Mouse (Mus musculus): ENCODE results near the gene Slc40a1. TPM values are rescaled to one million over a fixed set of nuclear protein-coding genes. Genes with fewer than 3 reads are reported as not detected.

Slc40a1 gene
- polyA plus RNA-seq, 1 experiment from 2014 or later = 34.6 TPM

- H3K4me3 ChIP-seq (ENCODE audit: low read length) = no peak overlapping the region
- 92% methylated on average over 6 of the region's 6 CpGs for WGBS
- ATAC-seq = no peak
- H3K27me3 ChIP-seq (replicated peaks; ENCODE audit: control insufficient read depth, insufficient read depth, low read length) = no peaks in the 10 kb centered on the region
- no peak overlapping the region for H3K9ac ChIP-seq (ENCODE audit: low read depth, low read length)
- H3K36me3 ChIP-seq (ENCODE audit: control insufficient read depth, insufficient read depth, low read length) = no peaks in the 10 kb centered on the region
- no peaks in the 10 kb centered on the region for H3K4me1 ChIP-seq (ENCODE audit: control insufficient read depth, insufficient read depth, low read depth, low read length)
- H3K9me3 ChIP-seq (ENCODE audit: control insufficient read depth, low read length) = no peaks in the 10 kb centered on the region
- H3K27ac ChIP-seq (ENCODE audit: low read depth, low read length) = no peak overlapping the region
- H3K4me2 ChIP-seq (ENCODE audit: low read length) = no peak overlapping the region
Observed at GRCm38 (mm10) chr1:45894168-45894912, 32.0 kb downstream of the Slc40a1 start.

GRCm38 (mm10) chr1:45891986-45892385 is 34.3 kb downstream of the Slc40a1 start:
- no peak overlapping the region for H3K9ac ChIP-seq (ENCODE audit: low read depth, low read length)
- no peak for ATAC-seq

DNA sequence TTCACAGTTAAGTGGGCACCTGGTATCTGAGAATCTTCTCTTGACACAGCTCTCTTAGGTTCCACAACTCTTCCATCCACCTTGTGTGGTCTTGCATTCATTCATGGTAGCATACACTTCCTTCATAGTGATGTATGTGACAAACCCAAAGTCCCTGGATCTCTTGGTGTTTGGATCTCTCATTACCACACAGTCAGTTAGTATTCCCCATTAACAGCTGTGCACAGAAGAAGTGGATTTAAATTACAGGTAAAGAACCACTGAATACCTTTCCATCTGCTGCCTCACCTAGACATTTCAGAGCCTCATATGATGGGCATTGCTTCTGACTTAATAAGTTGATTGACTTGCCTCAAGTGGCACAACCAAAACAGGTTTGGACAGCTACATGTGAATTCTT is 36.1 kb downstream of the Slc40a1 start, which contains the start of gene Gm5269:
Gm5269 (minus strand) TSS at position 101 of the 400 bp plus-strand sequence.
- H3K4me1 ChIP-seq (ENCODE audit: control insufficient read depth, insufficient read depth, low read depth, low read length) = no peaks in the 10 kb centered on the region
- no peaks in the 10 kb centered on the region for H3K27me3 ChIP-seq (replicated peaks; ENCODE audit: control insufficient read depth, insufficient read depth, low read length)
- no peak within 1 kb of the TSS for H3K4me2 ChIP-seq (ENCODE audit: low read length)
- H3K36me3 ChIP-seq (ENCODE audit: control insufficient read depth, insufficient read depth, low read length) = no peaks in the 10 kb centered on the region
- no peak for ATAC-seq
- no peak within 1 kb of the TSS for H3K4me3 ChIP-seq (ENCODE audit: low read length)
- H3K27ac ChIP-seq (ENCODE audit: low read depth, low read length) = no peak within 1 kb of the TSS
- no peaks in the 10 kb centered on the region for H3K9me3 ChIP-seq (ENCODE audit: control insufficient read depth, low read length)
- H3K9ac ChIP-seq (ENCODE audit: low read depth, low read length) = no peak within 1 kb of the TSS

More at GRCm38 (mm10) chr1:45891986-45892385, 34.3 kb downstream of the Slc40a1 start:
- Histone ChIP-seq H3K36me3 (ENCODE audit: control insufficient read depth, insufficient read depth, low read length) (no peaks in the 10 kb centered on the region), H3K4me2 (ENCODE audit: low read length) (no peak overlapping the region), H3K27ac (ENCODE audit: low read depth, low read length) (no peak overlapping the region), H3K4me3 (ENCODE audit: low read length) (no peak overlapping the region), H3K4me1 (ENCODE audit: control insufficient read depth, insufficient read depth, low read depth, low read length) (no peaks in the 10 kb centered on the region), H3K9me3 (ENCODE audit: control insufficient read depth, low read length) (no peaks in the 10 kb centered on the region), H3K27me3 (replicated peaks; ENCODE audit: control insufficient read depth, insufficient read depth, low read length) (no peaks in the 10 kb centered on the region)
- WGBS = 79% methylated on average over 2 of the region's 2 CpGs

DNA sequence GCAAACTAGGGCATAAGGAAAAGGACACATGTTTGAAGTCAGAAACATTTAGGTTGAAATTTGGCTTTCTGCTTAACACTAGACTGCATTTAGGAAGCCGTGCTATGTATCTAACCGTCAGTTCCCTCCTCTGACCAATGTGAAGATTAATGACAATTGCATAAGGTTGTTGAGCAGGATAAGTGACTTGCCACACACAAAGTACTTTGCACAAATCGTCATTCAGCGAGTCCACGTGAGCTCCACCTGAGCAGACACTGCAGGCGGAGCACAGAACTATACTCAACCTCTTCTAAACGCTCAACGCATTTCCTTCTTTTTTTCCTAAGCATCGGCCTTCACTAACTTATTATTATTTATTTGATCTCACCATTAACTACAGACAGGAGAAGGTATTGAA is 39.5 kb downstream of the Slc40a1 start:
- Histone ChIP-seq H3K27ac (ENCODE audit: low read depth, low read length) (no peak overlapping the region), H3K9ac (ENCODE audit: low read depth, low read length) (no peak overlapping the region), H3K9me3 (ENCODE audit: control insufficient read depth, low read length) (no peaks in the 10 kb centered on the region), H3K4me3 (ENCODE audit: low read length) (no peak overlapping the region), H3K27me3 (replicated peaks; ENCODE audit: control insufficient read depth, insufficient read depth, low read length) (no peaks in the 10 kb centered on the region), H3K36me3 (ENCODE audit: control insufficient read depth, insufficient read depth, low read length) (no peaks in the 10 kb centered on the region), H3K4me1 (ENCODE audit: control insufficient read depth, insufficient read depth, low read depth, low read length) (no peaks in the 10 kb centered on the region), H3K4me2 (ENCODE audit: low read length) (no peak overlapping the region)
- 90% methylated on average over 9 of the region's 9 CpGs for WGBS
- no peak for ATAC-seq

DNA sequence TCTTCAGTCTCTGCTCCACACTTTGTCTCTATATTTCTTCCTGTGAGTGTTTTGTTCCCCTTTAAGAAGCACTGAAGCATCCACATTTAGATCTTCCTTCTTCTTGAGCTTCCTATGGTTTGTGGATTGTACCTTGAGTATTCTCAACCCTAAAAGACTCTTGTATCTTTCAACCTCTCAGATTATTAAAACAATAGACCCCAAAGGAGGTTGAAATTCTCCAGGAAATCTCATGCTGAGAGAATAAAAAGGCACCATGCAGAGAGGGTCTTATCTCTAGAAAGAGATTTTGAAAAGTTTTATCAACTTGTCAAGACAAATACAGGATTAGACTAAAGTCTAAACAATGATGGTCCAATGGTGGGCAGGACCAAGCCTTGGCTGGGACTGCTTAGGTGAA is 42.9 kb downstream of the Slc40a1 start:
- no peak overlapping the region for H3K9ac ChIP-seq (ENCODE audit: low read depth, low read length)
- H3K4me3 ChIP-seq (ENCODE audit: low read length) = no peak overlapping the region
- no peak overlapping the region for H3K27ac ChIP-seq (ENCODE audit: low read depth, low read length)
- H3K27me3 ChIP-seq (replicated peaks; ENCODE audit: control insufficient read depth, insufficient read depth, low read length) = no peaks in the 10 kb centered on the region
- no peak for ATAC-seq
- no peaks in the 10 kb centered on the region for H3K36me3 ChIP-seq (ENCODE audit: control insufficient read depth, insufficient read depth, low read length)
- no peak overlapping the region for H3K4me2 ChIP-seq (ENCODE audit: low read length)
- H3K4me1 ChIP-seq (ENCODE audit: control insufficient read depth, insufficient read depth, low read depth, low read length) = no peaks in the 10 kb centered on the region
- no peaks in the 10 kb centered on the region for H3K9me3 ChIP-seq (ENCODE audit: control insufficient read depth, low read length)

DNA sequence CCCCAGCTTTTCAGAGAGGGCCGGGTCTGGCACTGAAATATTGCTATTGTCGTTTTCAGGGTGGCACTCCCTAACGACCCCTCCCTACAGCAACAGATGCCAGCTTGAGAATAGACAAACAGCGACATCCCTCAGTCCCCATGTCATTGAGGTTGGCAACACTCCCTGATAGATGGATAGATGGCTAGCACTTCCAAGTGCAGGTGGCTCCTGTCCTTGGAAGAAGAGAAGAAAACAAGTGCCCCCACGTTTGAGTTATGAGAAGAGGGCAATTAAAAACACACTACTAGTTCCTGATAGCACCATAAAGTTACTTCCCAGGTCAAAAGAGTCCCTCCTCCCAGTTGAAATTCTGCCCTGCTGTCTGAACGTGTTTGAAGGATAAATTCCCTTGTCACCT is 44.2 kb downstream of the Slc40a1 start:
- H3K4me2 ChIP-seq (ENCODE audit: low read length) = no peak overlapping the region
- H3K9me3 ChIP-seq (ENCODE audit: control insufficient read depth, low read length) = no peaks in the 10 kb centered on the region

GRCm38 (mm10) chr1:45881228-45881832 is 45.0 kb downstream of the Slc40a1 start:
- WGBS = 84% methylated on average over 3 of the region's 3 CpGs
- no peak for ATAC-seq

More for the DNA sequence above, 44.2 kb downstream of the Slc40a1 start:
- ATAC-seq = no peak
- Histone ChIP-seq H3K27me3 (replicated peaks; ENCODE audit: control insufficient read depth, insufficient read depth, low read length) (no peaks in the 10 kb centered on the region), H3K36me3 (ENCODE audit: control insufficient read depth, insufficient read depth, low read length) (no peaks in the 10 kb centered on the region), H3K27ac (ENCODE audit: low read depth, low read length) (no peak overlapping the region), H3K4me3 (ENCODE audit: low read length) (no peak overlapping the region), H3K9ac (ENCODE audit: low read depth, low read length) (no peak overlapping the region), H3K4me1 (ENCODE audit: control insufficient read depth, insufficient read depth, low read depth, low read length) (no peaks in the 10 kb centered on the region)
- WGBS = 54% methylated on average over 6 of the region's 6 CpGs

GRCm38 (mm10) chr1:45877463-45877862 is 48.9 kb downstream of the Slc40a1 start:
- ATAC-seq = no peak
- WGBS = 87% methylated on average over 3 of the region's 3 CpGs

More at GRCm38 (mm10) chr1:45881228-45881832, 45.0 kb downstream of the Slc40a1 start:
- no peak overlapping the region for H3K9ac ChIP-seq (ENCODE audit: low read depth, low read length)
- H3K4me1 ChIP-seq (ENCODE audit: control insufficient read depth, insufficient read depth, low read depth, low read length) = no peaks in the 10 kb centered on the region
- H3K27me3 ChIP-seq (replicated peaks; ENCODE audit: control insufficient read depth, insufficient read depth, low read length) = no peaks in the 10 kb centered on the region
- no peak overlapping the region for H3K27ac ChIP-seq (ENCODE audit: low read depth, low read length)
- H3K36me3 ChIP-seq (ENCODE audit: control insufficient read depth, insufficient read depth, low read length) = no peaks in the 10 kb centered on the region
- H3K4me3 ChIP-seq (ENCODE audit: low read length) = no peak overlapping the region
- H3K4me2 ChIP-seq (ENCODE audit: low read length) = no peak overlapping the region
- no peaks in the 10 kb centered on the region for H3K9me3 ChIP-seq (ENCODE audit: control insufficient read depth, low read length)

DNA sequence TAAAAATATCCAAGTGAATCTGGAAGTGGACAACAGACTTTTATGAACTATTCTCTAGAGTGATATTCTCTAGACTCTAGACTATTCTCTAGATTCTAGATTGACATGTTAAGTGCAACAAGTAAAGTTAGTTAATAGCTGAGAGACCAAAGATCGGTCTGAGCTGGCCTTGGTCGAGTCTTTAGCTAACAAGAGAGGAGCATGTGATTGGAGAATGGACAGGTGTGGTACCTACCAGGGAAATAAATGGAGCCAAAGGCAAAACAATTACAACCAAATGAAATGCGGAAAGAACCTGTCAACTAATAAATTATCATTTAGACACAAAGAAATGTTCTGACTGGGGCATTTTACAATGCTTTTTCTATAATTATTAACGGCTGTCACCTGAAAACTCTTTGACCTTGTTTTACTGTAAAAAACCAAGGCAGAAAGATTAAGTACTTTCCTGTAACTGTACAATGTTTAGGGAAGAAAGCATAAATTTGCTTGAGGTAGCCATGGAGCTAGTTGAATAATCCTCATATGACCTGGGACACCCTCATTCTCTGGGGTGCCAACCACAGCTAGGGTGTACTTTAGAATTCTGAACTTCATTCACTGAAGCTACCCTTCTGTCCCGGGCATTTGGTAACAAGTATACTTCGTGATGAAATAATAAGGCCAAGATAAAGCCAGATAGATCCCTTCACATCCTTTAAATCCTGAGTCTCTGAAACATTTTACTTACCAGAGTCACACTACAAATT is 49.7 kb downstream of the Slc40a1 start:
- Histone ChIP-seq H3K9ac (ENCODE audit: low read depth, low read length) (no peak overlapping the region), H3K4me2 (ENCODE audit: low read length) (no peak overlapping the region), H3K36me3 (ENCODE audit: control insufficient read depth, insufficient read depth, low read length) (no peaks in the 10 kb centered on the region), H3K27ac (ENCODE audit: low read depth, low read length) (no peak overlapping the region), H3K4me1 (ENCODE audit: control insufficient read depth, insufficient read depth, low read depth, low read length) (no peaks in the 10 kb centered on the region), H3K9me3 (ENCODE audit: control insufficient read depth, low read length) (no peaks in the 10 kb centered on the region), H3K27me3 (replicated peaks; ENCODE audit: control insufficient read depth, insufficient read depth, low read length) (no peaks in the 10 kb centered on the region), H3K4me3 (ENCODE audit: low read length) (no peak overlapping the region)
- no peak for ATAC-seq
- 87% methylated on average over 6 of the region's 6 CpGs for whole genome bisulfite sequencing

More at GRCm38 (mm10) chr1:45877463-45877862, 48.9 kb downstream of the Slc40a1 start:
- Histone ChIP-seq H3K27ac (ENCODE audit: low read depth, low read length) (no peak overlapping the region), H3K36me3 (ENCODE audit: control insufficient read depth, insufficient read depth, low read length) (no peaks in the 10 kb centered on the region), H3K9me3 (ENCODE audit: control insufficient read depth, low read length) (no peaks in the 10 kb centered on the region), H3K27me3 (replicated peaks; ENCODE audit: control insufficient read depth, insufficient read depth, low read length) (no peaks in the 10 kb centered on the region), H3K9ac (ENCODE audit: low read depth, low read length) (no peak overlapping the region), H3K4me3 (ENCODE audit: low read length) (no peak overlapping the region), H3K4me1 (ENCODE audit: control insufficient read depth, insufficient read depth, low read depth, low read length) (no peaks in the 10 kb centered on the region), H3K4me2 (ENCODE audit: low read length) (no peak overlapping the region)

Data from hindbrain, embryonic 16.5 days (tissue).